Mouse (Mus musculus) thymus, postnatal 25 days (tissue): Measurements from ENCODE around the gene Gm3072.
"Not testable (repeated sequence)": the region's sequence is repeated elsewhere in the genome, so short reads cannot be mapped to it uniquely, and the experiment has no call there.

Experiments
- DNase-seq: peaks from one replicate; pipeline ENCODE4 v3.0.0; 2022

Gm3072 gene

GRCm38 (mm10) chr14:41624512-41624911 lies at the start of gene Gm3072:
Gene Gm3072, minus strand, starts transcription at chr14:41624612.
- DNase-seq: not testable (repeated sequence)

- DNase-seq: not testable (repeated sequence)
Observed at GRCm38 (mm10) chr14:41648176-41648575, 23.8 kb upstream of the Gm3072 start.

- not testable (repeated sequence) for DNase-seq
Observed at GRCm38 (mm10) chr14:41646387-41646786, 22.0 kb upstream of the Gm3072 start, which contains the start of gene Gm3676. Gene Gm3676, minus strand, starts transcription at chr14:41646487.

GRCm38 (mm10) chr14:41630144-41630543 lies 5.7 kb upstream of the Gm3072 start:
- DNase-seq: not testable (repeated sequence)

- DNase-seq: not testable (repeated sequence)
Observed at GRCm38 (mm10) chr14:41622535-41622934, 1.9 kb downstream of the Gm3072 start.

- DNase-seq: not testable (repeated sequence)
Observed at GRCm38 (mm10) chr14:41610690-41611089, 13.7 kb downstream of the Gm3072 start.

GRCm38 (mm10) chr14:41600935-41601334 lies 23.5 kb downstream of the Gm3072 start:
- not testable (repeated sequence) for DNase-seq

GRCm38 (mm10) chr14:41586346-41586745 lies 38.1 kb downstream of the Gm3072 start:
- not testable (repeated sequence) for DNase-seq

GRCm38 (mm10) chr14:41572911-41573310 lies 51.5 kb downstream of the Gm3072 start, which contains the start of gene 1700049E17Rik2:
Gene 1700049E17Rik2, plus strand, starts transcription at chr14:41573211.
- not testable (repeated sequence) for DNase-seq
